Mouse (Mus musculus): ENCODE data around the gene Pnma5. TPM values are rescaled to one million over a fixed set of nuclear protein-coding genes. Genes with fewer than 3 reads are reported as not detected.
"Not testable (repeated sequence)": the region's sequence is repeated elsewhere in the genome, so short reads cannot be mapped to it uniquely, and the experiment has no call there.

Pnma5 gene
- not detected in 2 replicates for polyA plus RNA-seq (2014; fragmentation: Nextera tagmentation; extraction: Ambion mirVana)

GRCm38 (mm10) chrX:73037003-73037402 lies at the start of gene Pnma5:
Gene Pnma5, minus strand, starts transcription at chrX:73037103.
- no peak within 1 kb of the TSS for H3K4me2 ChIP-seq
- H3K4me1 ChIP-seq (ENCODE audit: control insufficient read depth, insufficient read depth, low read length) = no peaks in the 10 kb centered on the region
- DNase-seq (ENCODE audit: low spot score, missing footprints) (no peak), ATAC-seq (ENCODE audit: low FRiP score) (no peak)
- H3K4me3 ChIP-seq (ENCODE audit: low read depth, low read length) = no peak within 1 kb of the TSS
- H3K27me3 ChIP-seq (ENCODE audit: control insufficient read depth, insufficient read depth, low read length) = no peaks in the 10 kb centered on the region
- H3K9ac ChIP-seq (ENCODE audit: low read length) = no peak within 1 kb of the TSS
- no peak within 1 kb of the TSS for H3K27ac ChIP-seq (ENCODE audit: low read depth, low read length)
- H3K36me3 ChIP-seq (ENCODE audit: control insufficient read depth, insufficient read depth, low read length) = no peaks in the 10 kb centered on the region
- WGBS = 86% methylated on average over 1 of the region's 1 CpGs
- no peaks in the 10 kb centered on the region for H3K9me3 ChIP-seq (ENCODE audit: control insufficient read depth, low read length)

- H3K4me2 ChIP-seq; H3K9me3 ChIP-seq (ENCODE audit: control insufficient read depth, low read length); H3K36me3 ChIP-seq (ENCODE audit: control insufficient read depth, insufficient read depth, low read length); H3K27ac ChIP-seq (ENCODE audit: low read depth, low read length); H3K9ac ChIP-seq (ENCODE audit: low read length); H3K4me1 ChIP-seq (ENCODE audit: control insufficient read depth, insufficient read depth, low read length); ATAC-seq (ENCODE audit: low FRiP score); H3K4me3 ChIP-seq (ENCODE audit: low read depth, low read length); H3K27me3 ChIP-seq (ENCODE audit: control insufficient read depth, insufficient read depth, low read length); DNase-seq (ENCODE audit: low spot score, missing footprints): not testable (repeated sequence)
- 85% methylated on average over 17 of the region's 19 CpGs for WGBS
Measured at GRCm38 (mm10) chrX:73082267-73083055, 45.6 kb upstream of the Pnma5 start, which contains the start of gene Xlr4a. Gene Xlr4a, minus strand, starts transcription at chrX:73082478.

GRCm38 (mm10) chrX:73066765-73067312 lies 29.9 kb upstream of the Pnma5 start:
- H3K4me1 ChIP-seq (ENCODE audit: control insufficient read depth, insufficient read depth, low read length); H3K9me3 ChIP-seq (ENCODE audit: control insufficient read depth, low read length); H3K4me2 ChIP-seq; H3K36me3 ChIP-seq (ENCODE audit: control insufficient read depth, insufficient read depth, low read length); ATAC-seq (ENCODE audit: low FRiP score); H3K27ac ChIP-seq (ENCODE audit: low read depth, low read length); H3K9ac ChIP-seq (ENCODE audit: low read length); H3K27me3 ChIP-seq (ENCODE audit: control insufficient read depth, insufficient read depth, low read length); DNase-seq (ENCODE audit: low spot score, missing footprints); H3K4me3 ChIP-seq (ENCODE audit: low read depth, low read length): not testable (repeated sequence)
- WGBS = no CpG with 5 or more reads among the region's 5 CpGs

- peak within 1 kb of the TSS; percentile 27 for H3K4me3 ChIP-seq (ENCODE audit: low read depth, low read length)
- H3K27me3 ChIP-seq (ENCODE audit: control insufficient read depth, insufficient read depth, low read length) = no peaks in the 10 kb centered on the region
- WGBS = 26% methylated on average over 7 of the region's 7 CpGs
- H3K36me3 ChIP-seq (ENCODE audit: control insufficient read depth, insufficient read depth, low read length) = no peaks in the 10 kb centered on the region
- H3K9me3 ChIP-seq (ENCODE audit: control insufficient read depth, low read length) = no peaks in the 10 kb centered on the region
- no peaks in the 10 kb centered on the region for H3K4me1 ChIP-seq (ENCODE audit: control insufficient read depth, insufficient read depth, low read length)
- ATAC-seq (ENCODE audit: low FRiP score) = peak; percentile 72
- H3K27ac ChIP-seq (ENCODE audit: low read depth, low read length) = no peak within 1 kb of the TSS
- H3K4me2 ChIP-seq = peak within 1 kb of the TSS; percentile 45
- peak within 1 kb of the TSS; percentile 46 for H3K9ac ChIP-seq (ENCODE audit: low read length)
- no peak for DNase-seq (ENCODE audit: low spot score, missing footprints)
Measured at GRCm38 (mm10) chrX:73064415-73064793, 27.5 kb upstream of the Pnma5 start, which contains the start of gene Pnma3. Gene Pnma3, plus strand, starts transcription at chrX:73064787.

- Histone ChIP-seq H3K27ac (ENCODE audit: low read depth, low read length) (no peak overlapping the region), H3K36me3 (ENCODE audit: control insufficient read depth, insufficient read depth, low read length) (no peaks in the 10 kb centered on the region), H3K9me3 (ENCODE audit: control insufficient read depth, low read length) (no peaks in the 10 kb centered on the region), H3K4me2 (peak overlapping the region; percentile 45), H3K4me3 (ENCODE audit: low read depth, low read length) (peak overlapping the region; percentile 27), H3K4me1 (ENCODE audit: control insufficient read depth, insufficient read depth, low read length) (no peaks in the 10 kb centered on the region), H3K9ac (ENCODE audit: low read length) (peak overlapping the region; percentile 46), H3K27me3 (ENCODE audit: control insufficient read depth, insufficient read depth, low read length) (no peaks in the 10 kb centered on the region)
- 27% methylated on average over 24 of the region's 24 CpGs for WGBS
- peak; percentile 88 for DNase-seq (ENCODE audit: low spot score, missing footprints)
- ATAC-seq (ENCODE audit: low FRiP score) = peak; percentile 88
Measured at GRCm38 (mm10) chrX:73063512-73064414, 26.9 kb upstream of the Pnma5 start.

- WGBS = 55% methylated on average over 5 of the region's 5 CpGs
- DNase-seq (ENCODE audit: low spot score, missing footprints) (no peak), ATAC-seq (ENCODE audit: low FRiP score) (no peak)
- H3K4me1 ChIP-seq (ENCODE audit: control insufficient read depth, insufficient read depth, low read length) = no peaks in the 10 kb centered on the region
- no peak overlapping the region for H3K9ac ChIP-seq (ENCODE audit: low read length)
- no peak overlapping the region for H3K4me2 ChIP-seq
- H3K9me3 ChIP-seq (ENCODE audit: control insufficient read depth, low read length) = no peaks in the 10 kb centered on the region
- no peaks in the 10 kb centered on the region for H3K36me3 ChIP-seq (ENCODE audit: control insufficient read depth, insufficient read depth, low read length)
- H3K27me3 ChIP-seq (ENCODE audit: control insufficient read depth, insufficient read depth, low read length) = no peaks in the 10 kb centered on the region
- H3K4me3 ChIP-seq (ENCODE audit: low read depth, low read length) = no peak overlapping the region
- no peak overlapping the region for H3K27ac ChIP-seq (ENCODE audit: low read depth, low read length)
Measured at GRCm38 (mm10) chrX:73062323-73062722, 25.4 kb upstream of the Pnma5 start.

- ATAC-seq (ENCODE audit: low FRiP score) = no peak
- H3K9me3 ChIP-seq (ENCODE audit: control insufficient read depth, low read length) = no peaks in the 10 kb centered on the region
- 81% methylated on average over 1 of the region's 1 CpGs for WGBS
Measured at GRCm38 (mm10) chrX:73061528-73061927, 24.6 kb upstream of the Pnma5 start.

GRCm38 (mm10) chrX:73053860-73054563 lies 17.1 kb upstream of the Pnma5 start:
- Histone ChIP-seq H3K27ac (ENCODE audit: low read depth, low read length) (no peak overlapping the region), H3K4me2 (no peak overlapping the region), H3K4me3 (ENCODE audit: low read depth, low read length) (no peak overlapping the region), H3K4me1 (ENCODE audit: control insufficient read depth, insufficient read depth, low read length) (no peaks in the 10 kb centered on the region), H3K36me3 (ENCODE audit: control insufficient read depth, insufficient read depth, low read length) (no peaks in the 10 kb centered on the region), H3K9me3 (ENCODE audit: control insufficient read depth, low read length) (no peaks in the 10 kb centered on the region), H3K9ac (ENCODE audit: low read length) (no peak overlapping the region), H3K27me3 (ENCODE audit: control insufficient read depth, insufficient read depth, low read length) (no peaks in the 10 kb centered on the region)
- DNase-seq (ENCODE audit: low spot score, missing footprints) (peak; percentile 99), ATAC-seq (ENCODE audit: low FRiP score) (peak; percentile 96)
- WGBS = 16% methylated on average over 14 of the region's 14 CpGs

More at GRCm38 (mm10) chrX:73061528-73061927, 24.6 kb upstream of the Pnma5 start:
- Histone ChIP-seq H3K27me3 (ENCODE audit: control insufficient read depth, insufficient read depth, low read length) (no peaks in the 10 kb centered on the region), H3K4me2 (no peak overlapping the region), H3K36me3 (ENCODE audit: control insufficient read depth, insufficient read depth, low read length) (no peaks in the 10 kb centered on the region), H3K9ac (ENCODE audit: low read length) (no peak overlapping the region), H3K27ac (ENCODE audit: low read depth, low read length) (no peak overlapping the region), H3K4me1 (ENCODE audit: control insufficient read depth, insufficient read depth, low read length) (no peaks in the 10 kb centered on the region), H3K4me3 (ENCODE audit: low read depth, low read length) (no peak overlapping the region)
- DNase-seq (ENCODE audit: low spot score, missing footprints) = no peak

Data from midbrain, embryonic 11.5 days (tissue).